Mouse (Mus musculus): ENCODE results near the gene Cep350. TPM values are rescaled to one million over a fixed set of nuclear protein-coding genes. Genes with fewer than 3 reads are reported as not detected.
A peak's percentile ranks its signal among the peaks of the same experiment; 100 is the strongest.

The Cep350 gene
- total RNA-seq (2014; fragmentation: Nextera tagmentation) (81.6 and 84.7 TPM in 2 replicates), total RNA-seq (2017) (114 and 142 TPM in 2 replicates)

DNA sequence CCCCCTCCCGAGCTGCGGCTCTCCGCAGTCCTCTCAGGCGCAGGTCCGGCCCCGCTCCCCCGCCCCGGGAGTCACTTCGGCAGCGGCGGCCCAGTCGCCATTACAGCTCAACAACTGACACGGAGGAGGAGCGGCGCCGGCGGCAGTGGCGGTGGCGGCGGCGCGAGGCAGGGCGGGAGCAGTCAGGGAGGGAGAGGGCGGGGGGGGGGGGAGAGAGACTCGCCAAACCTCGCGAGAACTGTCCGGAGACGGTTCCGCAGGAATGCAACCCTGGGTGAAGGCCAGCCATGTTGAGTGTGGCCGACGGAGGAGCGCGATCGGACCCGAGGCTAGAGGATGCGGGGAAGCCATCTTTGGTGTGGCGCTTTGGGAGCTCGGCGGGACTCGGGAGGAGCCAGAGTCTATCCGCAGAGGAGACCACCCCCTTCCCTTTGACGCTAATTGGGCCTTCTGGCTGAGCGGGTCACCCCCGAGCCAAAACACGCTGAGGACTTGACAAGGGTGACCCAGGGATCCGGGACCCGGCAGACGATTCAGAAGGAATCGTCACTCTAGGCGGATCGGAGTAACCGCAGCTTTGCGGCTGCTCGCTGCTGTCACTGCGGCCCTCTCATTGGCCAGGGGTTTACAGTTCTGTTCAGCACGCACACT is at the start of gene Cep350:
Gene Cep350, minus strand, starts transcription at position 188 of the 651 bp plus-strand sequence.
- peak; percentile 88 for ATAC-seq (replicated peaks; ENCODE audit: poor library complexity, severe bottlenecking)

DNA sequence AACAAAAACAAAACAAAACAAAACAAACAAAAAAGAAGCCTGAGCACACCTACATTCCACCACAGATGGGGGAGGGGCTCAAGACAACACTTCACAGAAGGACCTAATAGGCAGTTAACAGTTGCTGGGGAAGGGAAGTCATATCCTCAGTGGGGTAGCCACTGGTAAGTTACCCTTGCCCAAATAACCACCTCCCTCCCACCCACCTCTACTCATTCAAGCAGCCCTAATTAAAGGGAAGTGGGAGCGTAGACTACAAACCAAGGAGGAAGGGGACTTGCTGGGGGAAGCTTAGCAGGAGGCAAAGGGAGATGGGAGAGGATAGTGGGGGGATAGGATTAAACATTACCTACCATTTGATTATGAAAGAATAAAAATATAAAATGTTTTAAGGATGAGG is 47.3 kb upstream of the Cep350 start:
- peak; percentile 69 for ATAC-seq (replicated peaks; ENCODE audit: poor library complexity, severe bottlenecking)

DNA sequence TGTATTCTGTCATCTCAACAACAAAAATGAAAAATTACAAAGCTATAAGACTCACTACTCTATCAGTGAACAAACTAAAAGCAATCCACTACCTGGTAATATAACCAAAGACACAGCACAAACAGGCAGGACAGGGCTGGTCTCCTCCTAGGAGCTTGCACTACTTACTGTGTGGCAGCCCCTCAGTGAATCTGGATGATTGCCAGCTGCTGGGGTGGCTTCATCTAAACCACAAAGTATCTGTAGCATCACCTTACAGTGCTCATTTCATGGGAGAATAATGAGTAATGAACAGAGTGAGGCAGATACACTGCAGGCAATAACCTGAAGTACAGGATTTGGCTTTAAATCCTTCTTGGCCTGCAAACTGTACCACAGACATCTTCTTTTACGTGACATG is 46.7 kb upstream of the Cep350 start:
- no peak for ATAC-seq (replicated peaks; ENCODE audit: poor library complexity, severe bottlenecking)

GRCm38 (mm10) chr1:156009003-156009402 is 35.9 kb upstream of the Cep350 start:
- ATAC-seq (replicated peaks; ENCODE audit: poor library complexity, severe bottlenecking), result no peak

- ATAC-seq (replicated peaks; ENCODE audit: poor library complexity, severe bottlenecking), result no peak
These were observed 32.9 kb upstream of the Cep350 start for GRCm38 (mm10) chr1:156005906-156006305.

DNA sequence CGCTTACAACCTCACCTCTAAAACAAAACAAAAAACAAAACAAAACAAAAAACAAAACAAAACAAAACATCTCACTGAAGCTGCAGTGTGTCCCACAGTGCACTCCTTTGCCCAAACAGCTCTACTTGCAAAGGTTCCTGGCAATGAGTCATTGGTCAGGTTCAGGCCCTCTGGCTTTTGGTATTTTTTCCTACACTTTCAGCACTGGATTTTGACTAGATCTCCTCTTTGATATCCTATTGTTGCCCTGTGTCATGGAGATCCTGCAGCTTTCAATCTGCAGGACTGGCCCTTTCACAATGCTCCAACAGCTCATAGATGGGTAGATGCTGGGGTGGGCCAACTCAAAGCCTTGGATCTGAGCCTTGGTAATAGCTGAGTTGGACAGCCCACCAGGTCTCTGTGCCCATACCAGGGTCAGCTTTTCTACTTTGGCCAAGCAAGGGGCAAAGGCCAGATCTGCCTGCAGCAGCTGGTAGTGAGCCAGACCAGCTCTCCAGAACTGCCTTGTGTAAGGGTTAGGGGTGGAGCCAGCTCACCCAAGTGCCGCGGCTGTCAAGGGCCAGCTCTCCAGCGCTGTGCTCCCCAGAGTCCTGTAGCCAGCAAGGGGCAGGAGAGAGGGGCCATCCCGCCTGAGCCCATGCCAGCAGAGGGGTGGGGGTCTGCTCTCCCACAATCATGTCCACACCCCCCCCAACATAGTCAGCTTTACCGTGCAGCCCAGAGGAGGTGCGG is 30.3 kb upstream of the Cep350 start:
- no peak for ATAC-seq (replicated peaks; ENCODE audit: poor library complexity, severe bottlenecking)

DNA sequence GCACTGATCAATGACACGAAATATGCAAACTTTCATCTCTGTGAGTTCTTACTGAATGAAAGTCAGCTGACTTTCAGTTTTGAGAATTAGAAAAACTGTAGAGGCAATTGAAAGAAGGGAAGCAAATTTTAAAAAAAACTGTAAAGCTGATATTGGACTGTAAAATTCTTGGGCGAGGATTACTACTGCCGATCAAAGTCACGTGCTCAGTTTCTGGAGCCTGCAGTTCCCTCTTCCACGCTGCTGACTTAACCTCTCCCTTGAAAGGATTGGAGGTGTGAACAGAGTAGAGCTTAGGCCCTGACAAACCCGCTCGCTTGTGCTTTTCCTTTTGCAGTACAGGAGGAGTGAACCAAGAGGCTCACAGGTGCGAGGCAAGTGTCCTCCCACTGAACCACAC is 29.3 kb upstream of the Cep350 start:
- no peak for ATAC-seq (replicated peaks; ENCODE audit: poor library complexity, severe bottlenecking)

DNA sequence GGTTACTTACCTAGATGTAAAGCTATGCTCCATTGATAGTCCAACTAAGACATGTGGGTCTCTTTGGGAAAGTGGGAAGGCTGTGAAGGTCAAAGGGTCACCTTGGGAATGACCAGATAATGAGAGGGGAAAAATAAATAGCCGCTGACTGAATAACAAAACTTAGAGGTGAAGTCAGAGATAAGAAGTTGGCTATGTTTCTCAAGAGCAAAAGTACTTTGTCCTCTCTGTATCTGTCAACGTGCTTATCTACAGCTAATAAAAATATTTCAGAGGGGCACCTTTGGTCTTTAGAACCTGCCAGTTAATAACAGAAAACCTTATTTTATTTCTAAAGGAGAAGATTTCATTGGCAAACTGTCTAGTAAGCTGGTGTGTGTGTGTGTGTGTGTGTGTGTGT is 22.6 kb upstream of the Cep350 start:
- ATAC-seq (replicated peaks; ENCODE audit: poor library complexity, severe bottlenecking), result no peak

GRCm38 (mm10) chr1:155994524-155994923 is 21.5 kb upstream of the Cep350 start:
- ATAC-seq (replicated peaks; ENCODE audit: poor library complexity, severe bottlenecking), result no peak

DNA sequence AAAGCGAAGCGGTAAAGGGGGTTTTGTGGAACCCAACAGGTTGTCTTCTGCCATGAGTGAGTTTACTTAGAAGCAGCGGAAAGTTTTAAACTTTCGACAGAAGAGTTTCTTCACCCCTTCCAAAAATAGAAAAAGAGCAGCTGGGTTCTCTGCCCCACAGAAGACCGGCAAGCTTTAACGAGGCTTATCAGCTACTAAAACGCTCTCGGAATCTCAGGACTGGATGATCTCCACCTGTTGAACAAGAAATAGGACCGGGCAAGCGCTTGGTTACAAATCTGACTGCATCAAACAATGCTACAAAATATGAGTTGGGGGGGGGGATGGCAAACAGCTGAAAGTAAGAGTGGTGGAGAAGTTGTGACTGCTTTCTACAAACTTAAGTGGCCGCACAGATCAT is 17.3 kb upstream of the Cep350 start:
- ATAC-seq (replicated peaks; ENCODE audit: poor library complexity, severe bottlenecking), result no peak

DNA sequence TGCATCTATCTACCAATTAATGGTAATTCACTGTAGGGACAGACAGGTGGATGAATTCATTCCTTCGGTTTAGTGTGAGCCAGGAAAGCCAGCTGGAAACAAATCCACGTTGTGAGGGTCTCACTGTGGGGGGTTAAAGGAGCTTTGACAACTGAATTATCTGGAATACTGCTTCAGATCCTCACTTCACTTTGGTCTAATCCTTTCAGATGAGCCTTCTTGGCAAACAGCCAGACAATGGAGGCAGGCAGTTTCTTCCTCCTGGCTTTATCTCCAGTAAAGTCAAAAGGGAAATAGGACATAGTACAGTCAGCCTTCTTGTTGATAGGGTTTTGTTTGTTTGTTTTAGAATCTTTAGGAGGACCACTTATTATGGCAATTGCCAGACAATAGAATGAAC is 16.3 kb upstream of the Cep350 start:
- ATAC-seq (replicated peaks; ENCODE audit: poor library complexity, severe bottlenecking), result no peak

- ATAC-seq (replicated peaks; ENCODE audit: poor library complexity, severe bottlenecking), result no peak
These were observed 14.6 kb upstream of the Cep350 start for GRCm38 (mm10) chr1:155987625-155988024.

DNA sequence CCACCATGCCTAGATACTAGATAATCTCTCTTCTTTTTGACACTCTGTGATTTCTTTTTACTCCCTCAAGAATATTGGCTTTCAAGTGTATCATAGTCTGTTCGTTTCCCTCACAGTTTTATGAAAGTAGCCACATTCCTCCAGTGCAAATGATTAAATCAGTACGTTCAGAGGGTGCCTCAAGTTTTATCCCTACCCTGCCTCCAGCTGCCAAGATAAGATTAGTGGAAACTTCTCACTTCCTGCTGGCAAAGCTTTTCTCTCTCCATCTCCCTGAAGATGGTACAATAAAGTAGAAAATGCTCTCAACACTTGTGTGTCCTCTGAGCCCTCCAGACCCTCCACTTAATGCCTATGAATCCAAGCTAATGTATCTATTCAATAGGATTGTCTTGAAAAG is 1.9 kb upstream of the Cep350 start:
- no peak for ATAC-seq (replicated peaks; ENCODE audit: poor library complexity, severe bottlenecking)

GRCm38 (mm10) chr1:155973719-155974379 is 794 bp upstream of the Cep350 start:
- peak; percentile 6; the same call in 1 of the 2 replicates for ATAC-seq (replicated peaks; ENCODE audit: poor library complexity, severe bottlenecking)

- ATAC-seq (replicated peaks; ENCODE audit: poor library complexity, severe bottlenecking), result peak; percentile 13
These were observed 648 bp downstream of the Cep350 start for GRCm38 (mm10) chr1:155972146-155973067.

DNA sequence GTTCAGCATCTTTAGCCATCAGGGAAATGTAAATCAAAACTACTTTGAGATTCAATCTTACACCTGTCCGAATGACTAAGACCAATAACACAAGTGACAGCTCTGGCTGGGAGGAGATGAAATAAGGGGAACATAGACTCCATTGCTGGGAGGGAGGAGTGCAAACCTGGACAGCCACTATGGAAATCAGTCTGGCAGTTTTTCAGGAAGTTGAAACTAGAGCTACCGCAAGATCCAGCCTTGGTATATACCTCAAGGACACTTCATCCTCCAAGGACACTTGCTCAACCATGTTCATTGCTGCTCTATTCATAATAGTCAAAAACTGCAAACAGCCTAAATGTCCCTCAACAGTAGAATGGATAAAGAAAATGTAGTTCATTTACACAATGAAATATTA is 23.9 kb downstream of the Cep350 start:
- peak; percentile 98 for ATAC-seq (replicated peaks; ENCODE audit: poor library complexity, severe bottlenecking)

GRCm38 (mm10) chr1:155944361-155944760 is 28.7 kb downstream of the Cep350 start:
- no peak for ATAC-seq (replicated peaks; ENCODE audit: poor library complexity, severe bottlenecking)

- ATAC-seq (replicated peaks; ENCODE audit: poor library complexity, severe bottlenecking), result no peak
These were observed 35.6 kb downstream of the Cep350 start for GRCm38 (mm10) chr1:155937416-155937815.

GRCm38 (mm10) chr1:155934702-155935101 is 38.4 kb downstream of the Cep350 start:
- ATAC-seq (replicated peaks; ENCODE audit: poor library complexity, severe bottlenecking), result no peak

GRCm38 (mm10) chr1:155903561-155903960 is 69.5 kb downstream of the Cep350 start:
- no peak for ATAC-seq (replicated peaks; ENCODE audit: poor library complexity, severe bottlenecking)
